Mouse (Mus musculus) limb, embryonic 15.5 days (tissue): ENCODE measurements at regions not wholly inside any gene's neighbourhood (a gene's known extent, or its start where the extent isn't known, plus 50 kb on each side); places are given as distances from the start of the nearest gene placed in this dataset.
"Not testable (repeated sequence)": the region's sequence is repeated elsewhere in the genome, so short reads cannot be mapped to it uniquely, and the experiment has no call there.

Source experiments
- ATAC-seq: fragments of 200-750 bp; cut with Nextera tagmentation; 2 replicates; pipeline ENCODE4 v1.8.0; 2017; ENCODE audit warnings: low read depth, moderate TSS enrichment; ENCODE audit not compliant: insufficient number of reproducible peaks, low FRiP score, low TSS enrichment
- H3K27ac ChIP-seq: fragments of 300-500 bp; sonication (generic); 2 replicates; pipeline ENCODE4 v1.5.1; 2015; ENCODE audit warnings: moderate library complexity, mild to moderate bottlenecking, inconsistent platforms
- H3K27me3 ChIP-seq: fragments of 300-500 bp; sonication (generic); 2 replicates; pipeline ENCODE4 v1.6.1; 2015; ENCODE audit warnings: inconsistent platforms
- H3K36me3 ChIP-seq: fragments of 300-500 bp; sonication (generic); 2 replicates; pipeline ENCODE4 v1.6.1; 2015; ENCODE audit warnings: inconsistent platforms
- H3K4me1 ChIP-seq: fragments of 300-500 bp; sonication (generic); 2 replicates; pipeline ENCODE4 v1.6.1; 2015; ENCODE audit warnings: inconsistent platforms
- H3K4me2 ChIP-seq: fragments of 300-500 bp; sonication (generic); 2 replicates; pipeline ENCODE4 v1.6.1; 2015; ENCODE audit warnings: mild to moderate bottlenecking, inconsistent platforms
- H3K4me3 ChIP-seq: fragments of 300-500 bp; sonication (generic); 2 replicates; pipeline ENCODE4 v1.5.1; 2015; ENCODE audit warnings: mild to moderate bottlenecking, inconsistent platforms
- H3K9ac ChIP-seq: fragments of 300-500 bp; sonication (generic); 2 replicates; pipeline ENCODE4 v1.6.1; 2015; ENCODE audit warnings: inconsistent platforms
- H3K9me3 ChIP-seq: fragments of 300-500 bp; sonication (generic); 2 replicates; pipeline ENCODE4 v1.6.1; 2016; ENCODE audit warnings: inconsistent platforms
- WGBS: fragments of 180-500 bp; shearing (Covaris S2); methylation state at CpG from one replicate; pipeline ENCODE4 v1.1.7; 2015; 5-methylcytosine and 5-hydroxymethylcytosine counted together

- Histone ChIP-seq H3K4me2 (no peak overlapping the region), H3K9me3 (no peaks in the 10 kb centered on the region), H3K9ac (no peak overlapping the region), H3K4me3 (no peak overlapping the region), H3K36me3 (no peaks in the 10 kb centered on the region), H3K4me1 (no peaks in the 10 kb centered on the region), H3K27ac (no peak overlapping the region), H3K27me3 (no peaks in the 10 kb centered on the region)
- ATAC-seq: no peak
- 52% methylated on average over 1 of the region's 1 CpGs for WGBS
Measured at GRCm38 (mm10) chr13:52241761-52242160, 289.3 kb downstream of the Diras2 start.

GRCm38 (mm10) chr13:52249492-52249891, 281.6 kb downstream of the Diras2 start:
- 84% methylated on average over 2 of the region's 2 CpGs for WGBS
- Histone ChIP-seq H3K4me3 (no peak overlapping the region), H3K4me2 (no peak overlapping the region), H3K27me3 (no peaks in the 10 kb centered on the region), H3K9ac (no peak overlapping the region), H3K36me3 (no peaks in the 10 kb centered on the region), H3K27ac (no peak overlapping the region), H3K9me3 (no peaks in the 10 kb centered on the region), H3K4me1 (no peaks in the 10 kb centered on the region)
- ATAC-seq: no peak

GRCm38 (mm10) chr13:52250371-52250770, 280.7 kb downstream of the Diras2 start:
- WGBS: 54% methylated on average over 4 of the region's 4 CpGs
- H3K4me3 ChIP-seq: no peak overlapping the region
- H3K27ac ChIP-seq: no peak overlapping the region
- no peaks in the 10 kb centered on the region for H3K36me3 ChIP-seq
- no peak overlapping the region for H3K9ac ChIP-seq
- no peaks in the 10 kb centered on the region for H3K27me3 ChIP-seq
- no peak overlapping the region for H3K4me2 ChIP-seq
- ATAC-seq: no peak
- H3K9me3 ChIP-seq: no peaks in the 10 kb centered on the region
- H3K4me1 ChIP-seq: no peaks in the 10 kb centered on the region

- no peak for ATAC-seq
- H3K4me3 ChIP-seq: no peak overlapping the region
- no peak overlapping the region for H3K9ac ChIP-seq
- no peak overlapping the region for H3K4me2 ChIP-seq
- H3K36me3 ChIP-seq: no peaks in the 10 kb centered on the region
- 55% methylated on average over 4 of the region's 4 CpGs for WGBS
- no peak overlapping the region for H3K27ac ChIP-seq
- no peaks in the 10 kb centered on the region for H3K9me3 ChIP-seq
- H3K4me1 ChIP-seq: no peaks in the 10 kb centered on the region
- no peaks in the 10 kb centered on the region for H3K27me3 ChIP-seq
Measured at GRCm38 (mm10) chr13:52252303-52252702, 278.8 kb downstream of the Diras2 start.

GRCm38 (mm10) chr13:52252726-52253125, 278.4 kb downstream of the Diras2 start:
- H3K4me2 ChIP-seq, ATAC-seq, H3K36me3 ChIP-seq, H3K4me1 ChIP-seq, H3K9ac ChIP-seq, H3K27me3 ChIP-seq, H3K27ac ChIP-seq, H3K9me3 ChIP-seq, H3K4me3 ChIP-seq: not testable (repeated sequence)
- 32% methylated on average over 6 of the region's 6 CpGs for WGBS

GRCm38 (mm10) chr13:52253138-52253537, 277.9 kb downstream of the Diras2 start:
- H3K4me3 ChIP-seq: no peak overlapping the region
- H3K36me3 ChIP-seq: no peaks in the 10 kb centered on the region
- no peak overlapping the region for H3K9ac ChIP-seq
- no peaks in the 10 kb centered on the region for H3K4me1 ChIP-seq
- no peaks in the 10 kb centered on the region for H3K27me3 ChIP-seq
- no peaks in the 10 kb centered on the region for H3K9me3 ChIP-seq
- 31% methylated on average over 8 of the region's 8 CpGs for WGBS
- ATAC-seq: no peak
- H3K27ac ChIP-seq: no peak overlapping the region
- H3K4me2 ChIP-seq: no peak overlapping the region

GRCm38 (mm10) chr13:52254185-52254584, 276.9 kb downstream of the Diras2 start:
- Histone ChIP-seq H3K36me3 (no peaks in the 10 kb centered on the region), H3K4me3 (no peak overlapping the region), H3K4me2 (no peak overlapping the region), H3K27me3 (no peaks in the 10 kb centered on the region), H3K27ac (no peak overlapping the region), H3K4me1 (0 out of 2 replicates have a peak, but pooled peaks cover 6% of the 10 kb centered on the region), H3K9ac (no peak overlapping the region), H3K9me3 (no peaks in the 10 kb centered on the region)
- 15% methylated on average over 9 of the region's 9 CpGs for WGBS
- no peak for ATAC-seq

GRCm38 (mm10) chr13:52255697-52256096, 275.4 kb downstream of the Diras2 start:
- no peak overlapping the region for H3K9ac ChIP-seq
- H3K4me1 ChIP-seq: 0 out of 2 replicates have a peak, but pooled peaks cover 8% of the 10 kb centered on the region
- ATAC-seq: no peak
- 72% methylated on average over 5 of the region's 5 CpGs for WGBS
- H3K4me2 ChIP-seq: no peak overlapping the region
- no peaks in the 10 kb centered on the region for H3K27me3 ChIP-seq
- no peaks in the 10 kb centered on the region for H3K9me3 ChIP-seq
- no peaks in the 10 kb centered on the region for H3K36me3 ChIP-seq
- H3K4me3 ChIP-seq: no peak overlapping the region
- no peak overlapping the region for H3K27ac ChIP-seq

GRCm38 (mm10) chr13:52258373-52258772, 272.7 kb downstream of the Diras2 start:
- Histone ChIP-seq H3K9me3 (no peaks in the 10 kb centered on the region), H3K27ac (no peak overlapping the region), H3K4me1 (0 out of 2 replicates have a peak, but pooled peaks cover 8% of the 10 kb centered on the region), H3K36me3 (no peaks in the 10 kb centered on the region), H3K4me3 (no peak overlapping the region), H3K9ac (no peak overlapping the region), H3K4me2 (no peak overlapping the region), H3K27me3 (no peaks in the 10 kb centered on the region)
- no peak for ATAC-seq
- WGBS: 76% methylated on average over 8 of the region's 8 CpGs

GRCm38 (mm10) chr13:52262949-52263550, 268.0 kb downstream of the Diras2 start:
- Histone ChIP-seq H3K4me1 (0 out of 2 replicates have a peak, but pooled peaks cover 8% of the 10 kb centered on the region), H3K4me3 (no peak overlapping the region), H3K9ac (no peak overlapping the region), H3K27ac (no peak overlapping the region), H3K9me3 (no peaks in the 10 kb centered on the region), H3K36me3 (no peaks in the 10 kb centered on the region), H3K27me3 (no peaks in the 10 kb centered on the region), H3K4me2 (no peak overlapping the region)
- no peak for ATAC-seq
- 87% methylated on average over 14 of the region's 14 CpGs for WGBS

- Histone ChIP-seq H3K9me3 (no peaks in the 10 kb centered on the region), H3K4me3 (no peak overlapping the region), H3K4me1 (0 out of 2 replicates have a peak, but pooled peaks cover 3% of the 10 kb centered on the region), H3K9ac (no peak overlapping the region), H3K36me3 (no peaks in the 10 kb centered on the region), H3K4me2 (no peak overlapping the region), H3K27me3 (no peaks in the 10 kb centered on the region), H3K27ac (no peak overlapping the region)
- 53% methylated on average over 6 of the region's 6 CpGs for WGBS
- ATAC-seq: no peak
Measured at GRCm38 (mm10) chr13:52268279-52268678, 262.8 kb downstream of the Diras2 start.

GRCm38 (mm10) chr13:52273502-52274246, 257.4 kb downstream of the Diras2 start:
- H3K27ac ChIP-seq: no peak overlapping the region
- no peak overlapping the region for H3K4me2 ChIP-seq
- H3K9ac ChIP-seq: no peak overlapping the region
- ATAC-seq: no peak
- H3K4me3 ChIP-seq: no peak overlapping the region
- H3K36me3 ChIP-seq: no peaks in the 10 kb centered on the region
- WGBS: 76% methylated on average over 19 of the region's 19 CpGs
- H3K9me3 ChIP-seq: no peaks in the 10 kb centered on the region
- H3K4me1 ChIP-seq: no peaks in the 10 kb centered on the region
- H3K27me3 ChIP-seq: no peaks in the 10 kb centered on the region
